Mouse (Mus musculus) limb, embryonic 13.5 days (tissue): ENCODE data around the gene St6galnac5. TPM values are rescaled to one million over a fixed set of nuclear protein-coding genes. Genes with fewer than 3 reads are reported as not detected.

Experiments
- ATAC-seq: fragments of 200-750 bp; cut with Nextera tagmentation; 2 replicates; pipeline ENCODE4 v1.8.0; 2017; ENCODE audit warnings: low read depth, moderate number of reproducible peaks, moderate TSS enrichment; ENCODE audit not compliant: low FRiP score
- H3K27ac ChIP-seq: fragments of 300-500 bp; sonication (generic); 2 replicates; pipeline ENCODE4 v1.5.1; 2015; ENCODE audit warnings: inconsistent platforms, mild to moderate bottlenecking, moderate library complexity
- H3K27me3 ChIP-seq: fragments of 300-500 bp; sonication (generic); 2 replicates; pipeline ENCODE4 v1.6.1; 2015; ENCODE audit warnings: mild to moderate bottlenecking, inconsistent platforms
- H3K36me3 ChIP-seq: fragments of 300-500 bp; sonication (generic); 2 replicates; pipeline ENCODE4 v1.6.1; 2015; ENCODE audit warnings: inconsistent platforms, mild to moderate bottlenecking, moderate library complexity
- H3K4me1 ChIP-seq: fragments of 300-500 bp; sonication (generic); 2 replicates; pipeline ENCODE4 v1.6.1; 2015; ENCODE audit warnings: inconsistent platforms
- H3K4me2 ChIP-seq: fragments of 300-500 bp; sonication (generic); replicated peaks from 2 replicates; pipeline ENCODE4 v1.6.1; 2015; ENCODE audit warnings: inconsistent platforms, mild to moderate bottlenecking, moderate library complexity
- H3K4me3 ChIP-seq: fragments of 300-500 bp; sonication (generic); 2 replicates; pipeline ENCODE4 v1.5.1; 2015; ENCODE audit warnings: moderate library complexity, mild to moderate bottlenecking, inconsistent platforms
- H3K9ac ChIP-seq: fragments of 300-500 bp; sonication (generic); 2 replicates; pipeline ENCODE4 v1.6.1; 2015; ENCODE audit warnings: mild to moderate bottlenecking, inconsistent platforms
- H3K9me3 ChIP-seq: fragments of 300-500 bp; sonication (generic); 2 replicates; pipeline ENCODE4 v1.6.1; 2016; ENCODE audit warnings: inconsistent platforms
- WGBS: fragments of 180-500 bp; shearing (Covaris S2); methylation state at CpG from one replicate; pipeline ENCODE4 v1.1.7; 2015; 5-methylcytosine and 5-hydroxymethylcytosine counted together
- polyA plus RNA-seq: library from polyadenylated mRNA; unstranded; fragments of >200 nt; fragmentation: Nextera tagmentation; extraction: Ambion mirVana; gene quantifications from 2 replicates; pipeline ENCODE4 v1.2.1, GENCODE M21; 2015

The St6galnac5 gene
- polyA plus RNA-seq, 1 experiment from 2014 or later: 2.0 TPM

GRCm38 (mm10) chr3:152948556-152948955 lies 33.5 kb downstream of the St6galnac5 start:
- no peak overlapping the region for H3K9ac ChIP-seq
- H3K9me3 ChIP-seq: peaks cover 2% of the 10 kb centered on the region; the same call in 1 of the 2 replicates
- no peak for ATAC-seq
- no peak overlapping the region for H3K4me2 ChIP-seq
- no peaks in the 10 kb centered on the region for H3K27me3 ChIP-seq
- no peak overlapping the region for H3K4me3 ChIP-seq
- H3K4me1 ChIP-seq: no peaks in the 10 kb centered on the region
- H3K27ac ChIP-seq: no peak overlapping the region
- 85% methylated on average over 7 of the region's 7 CpGs for WGBS
- H3K36me3 ChIP-seq: no peaks in the 10 kb centered on the region

GRCm38 (mm10) chr3:152947031-152947640 lies 34.9 kb downstream of the St6galnac5 start:
- H3K9me3 ChIP-seq: peaks cover 2% of the 10 kb centered on the region; the same call in 1 of the 2 replicates
- no peak for ATAC-seq
- H3K27ac ChIP-seq: no peak overlapping the region
- H3K4me2 ChIP-seq: no peak overlapping the region
- no peak overlapping the region for H3K9ac ChIP-seq
- no peaks in the 10 kb centered on the region for H3K36me3 ChIP-seq
- no peaks in the 10 kb centered on the region for H3K27me3 ChIP-seq
- 82% methylated on average over 11 of the region's 11 CpGs for WGBS
- no peak overlapping the region for H3K4me3 ChIP-seq
- H3K4me1 ChIP-seq: 0 out of 2 replicates have a peak, but pooled peaks cover 2% of the 10 kb centered on the region

GRCm38 (mm10) chr3:152944766-152945165 lies 37.3 kb downstream of the St6galnac5 start:
- Histone ChIP-seq H3K4me3 (no peak overlapping the region), H3K4me2 (no peak overlapping the region), H3K27ac (no peak overlapping the region), H3K36me3 (no peaks in the 10 kb centered on the region), H3K27me3 (no peaks in the 10 kb centered on the region), H3K9me3 (no peaks in the 10 kb centered on the region), H3K9ac (no peak overlapping the region), H3K4me1 (0 out of 2 replicates have a peak, but pooled peaks cover 2% of the 10 kb centered on the region)
- ATAC-seq: no peak
- WGBS: 79% methylated on average over 3 of the region's 3 CpGs

- Histone ChIP-seq H3K36me3 (no peaks in the 10 kb centered on the region), H3K27ac (no peak overlapping the region), H3K9ac (no peak overlapping the region), H3K4me2 (no peak overlapping the region), H3K4me1 (0 out of 2 replicates have a peak, but pooled peaks cover 2% of the 10 kb centered on the region), H3K4me3 (no peak overlapping the region), H3K27me3 (no peaks in the 10 kb centered on the region), H3K9me3 (no peaks in the 10 kb centered on the region)
- WGBS: 77% methylated on average over 11 of the region's 11 CpGs
- ATAC-seq: no peak
Measured at GRCm38 (mm10) chr3:152942985-152943384, 39.1 kb downstream of the St6galnac5 start.

- no peak overlapping the region for H3K9ac ChIP-seq
- 0 out of 2 replicates have a peak, but pooled peaks cover 2% of the 10 kb centered on the region for H3K4me1 ChIP-seq
- no peaks in the 10 kb centered on the region for H3K27me3 ChIP-seq
- H3K36me3 ChIP-seq: no peaks in the 10 kb centered on the region
- H3K27ac ChIP-seq: no peak overlapping the region
- H3K4me3 ChIP-seq: no peak overlapping the region
- 78% methylated on average over 5 of the region's 5 CpGs for WGBS
- ATAC-seq: no peak
- no peak overlapping the region for H3K4me2 ChIP-seq
- no peaks in the 10 kb centered on the region for H3K9me3 ChIP-seq
Measured at GRCm38 (mm10) chr3:152941671-152942070, 40.4 kb downstream of the St6galnac5 start.

GRCm38 (mm10) chr3:152936313-152936712 lies 45.7 kb downstream of the St6galnac5 start:
- 95% methylated on average over 3 of the region's 3 CpGs for WGBS
- ATAC-seq: no peak
- no peaks in the 10 kb centered on the region for H3K36me3 ChIP-seq
- H3K27me3 ChIP-seq: no peaks in the 10 kb centered on the region
- H3K9ac ChIP-seq: no peak overlapping the region
- H3K4me2 ChIP-seq: no peak overlapping the region
- no peaks in the 10 kb centered on the region for H3K9me3 ChIP-seq
- H3K4me1 ChIP-seq: no peaks in the 10 kb centered on the region
- H3K4me3 ChIP-seq: no peak overlapping the region
- no peak overlapping the region for H3K27ac ChIP-seq

GRCm38 (mm10) chr3:152933737-152934136 lies 48.3 kb downstream of the St6galnac5 start:
- ATAC-seq: no peak
- Histone ChIP-seq H3K4me1 (peaks cover 8% of the 10 kb centered on the region), H3K27me3 (no peaks in the 10 kb centered on the region), H3K27ac (no peak overlapping the region), H3K4me3 (no peak overlapping the region), H3K36me3 (no peaks in the 10 kb centered on the region), H3K9me3 (no peaks in the 10 kb centered on the region), H3K9ac (no peak overlapping the region), H3K4me2 (no peak overlapping the region)
- 96% methylated on average over 3 of the region's 3 CpGs for whole genome bisulfite sequencing

- H3K27ac ChIP-seq: no peak overlapping the region
- no peaks in the 10 kb centered on the region for H3K9me3 ChIP-seq
- H3K27me3 ChIP-seq: no peaks in the 10 kb centered on the region
- H3K9ac ChIP-seq: no peak overlapping the region
- H3K36me3 ChIP-seq: no peaks in the 10 kb centered on the region
- no peak for ATAC-seq
- 86% methylated on average over 2 of the region's 2 CpGs for WGBS
- H3K4me3 ChIP-seq: no peak overlapping the region
- peaks cover 15% of the 10 kb centered on the region for H3K4me1 ChIP-seq
- H3K4me2 ChIP-seq: no peak overlapping the region
Measured at GRCm38 (mm10) chr3:152932544-152932943, 49.5 kb downstream of the St6galnac5 start.

GRCm38 (mm10) chr3:152932096-152932495 lies 50.0 kb downstream of the St6galnac5 start:
- H3K36me3 ChIP-seq: no peaks in the 10 kb centered on the region
- H3K4me2 ChIP-seq: no peak overlapping the region
- no peak overlapping the region for H3K27ac ChIP-seq
- ATAC-seq: no peak
- no peak overlapping the region for H3K9ac ChIP-seq
- H3K9me3 ChIP-seq: no peaks in the 10 kb centered on the region
- H3K4me3 ChIP-seq: no peak overlapping the region
- H3K27me3 ChIP-seq: no peaks in the 10 kb centered on the region
- 67% methylated on average over 4 of the region's 4 CpGs for WGBS
- H3K4me1 ChIP-seq: peaks cover 15% of the 10 kb centered on the region

- ATAC-seq: no peak
- WGBS: 83% methylated on average over 3 of the region's 3 CpGs
- Histone ChIP-seq H3K36me3 (no peaks in the 10 kb centered on the region), H3K27me3 (no peaks in the 10 kb centered on the region), H3K9ac (no peak overlapping the region), H3K4me3 (no peak overlapping the region), H3K4me1 (peaks cover 15% of the 10 kb centered on the region), H3K9me3 (no peaks in the 10 kb centered on the region), H3K27ac (no peak overlapping the region), H3K4me2 (no peak overlapping the region)
Measured at GRCm38 (mm10) chr3:152931354-152931753, 50.7 kb downstream of the St6galnac5 start.

- H3K4me2 ChIP-seq: no peak overlapping the region
- no peaks in the 10 kb centered on the region for H3K36me3 ChIP-seq
- WGBS: 81% methylated on average over 7 of the region's 7 CpGs
- H3K27ac ChIP-seq: no peak overlapping the region
- H3K4me3 ChIP-seq: no peak overlapping the region
- no peak for ATAC-seq
- H3K9ac ChIP-seq: no peak overlapping the region
- H3K4me1 ChIP-seq: peaks cover 15% of the 10 kb centered on the region
- no peaks in the 10 kb centered on the region for H3K9me3 ChIP-seq
- no peaks in the 10 kb centered on the region for H3K27me3 ChIP-seq
Measured at GRCm38 (mm10) chr3:152929788-152930281, 52.2 kb downstream of the St6galnac5 start.

- no peak overlapping the region for H3K4me2 ChIP-seq
- H3K4me1 ChIP-seq: peaks cover 15% of the 10 kb centered on the region
- WGBS: 59% methylated on average over 10 of the region's 10 CpGs
- H3K27ac ChIP-seq: no peak overlapping the region
- no peak overlapping the region for H3K9ac ChIP-seq
- ATAC-seq: no peak
- no peaks in the 10 kb centered on the region for H3K9me3 ChIP-seq
- no peaks in the 10 kb centered on the region for H3K36me3 ChIP-seq
- no peak overlapping the region for H3K4me3 ChIP-seq
- H3K27me3 ChIP-seq: no peaks in the 10 kb centered on the region
Measured at GRCm38 (mm10) chr3:152929256-152929787, 52.7 kb downstream of the St6galnac5 start.
